Mouse (Mus musculus): ENCODE measurements around the gene Rhbdd1. TPM values are rescaled to one million over a fixed set of nuclear protein-coding genes. Genes with fewer than 3 reads are reported as not detected.

Gene Rhbdd1
- polyA plus RNA-seq, 1 experiment from 2014 or later = 12.5 TPM

DNA sequence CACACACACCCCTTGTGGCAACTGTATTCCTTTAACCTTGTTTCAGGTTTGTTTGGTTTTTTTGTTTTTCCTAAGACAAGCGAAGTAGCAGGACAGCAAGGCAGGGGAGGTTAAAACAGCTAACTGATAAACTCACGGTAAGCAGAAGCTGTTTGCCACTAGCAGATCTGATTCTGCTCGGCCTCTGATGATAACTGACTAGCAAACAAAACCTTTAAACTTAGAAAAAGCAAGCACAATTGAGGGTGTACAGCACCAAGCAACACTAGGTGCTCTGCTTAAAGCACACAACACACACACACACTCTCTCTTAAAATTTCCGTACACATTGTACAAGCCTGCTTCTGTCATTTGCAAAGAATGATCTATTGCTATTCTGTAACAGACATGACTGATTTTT lies 31.8 kb upstream of the Rhbdd1 start:
- Histone ChIP-seq H3K36me3 (ENCODE audit: control insufficient read depth, insufficient read depth, low read length) (peaks cover 3% of the 10 kb centered on the region), H3K9ac (ENCODE audit: low read length) (peak overlapping the region; percentile 67), H3K4me2 (ENCODE audit: low read depth, low read length) (peak overlapping the region; percentile 62), H3K4me1 (replicated peaks; ENCODE audit: control insufficient read depth, insufficient read depth, low read length) (peaks cover 34% of the 10 kb centered on the region), H3K9me3 (ENCODE audit: control insufficient read depth, low read length) (no peaks in the 10 kb centered on the region), H3K4me3 (ENCODE audit: low read length) (peak overlapping the region; percentile 51), H3K27me3 (ENCODE audit: control insufficient read depth, insufficient read depth, low read depth, low read length) (peaks cover 3% of the 10 kb centered on the region), H3K27ac (ENCODE audit: low read length) (peak overlapping the region; percentile 94)
- ATAC-seq (ENCODE audit: low read depth) = no peak
- 4% methylated on average over 4 of the region's 4 CpGs for WGBS

DNA sequence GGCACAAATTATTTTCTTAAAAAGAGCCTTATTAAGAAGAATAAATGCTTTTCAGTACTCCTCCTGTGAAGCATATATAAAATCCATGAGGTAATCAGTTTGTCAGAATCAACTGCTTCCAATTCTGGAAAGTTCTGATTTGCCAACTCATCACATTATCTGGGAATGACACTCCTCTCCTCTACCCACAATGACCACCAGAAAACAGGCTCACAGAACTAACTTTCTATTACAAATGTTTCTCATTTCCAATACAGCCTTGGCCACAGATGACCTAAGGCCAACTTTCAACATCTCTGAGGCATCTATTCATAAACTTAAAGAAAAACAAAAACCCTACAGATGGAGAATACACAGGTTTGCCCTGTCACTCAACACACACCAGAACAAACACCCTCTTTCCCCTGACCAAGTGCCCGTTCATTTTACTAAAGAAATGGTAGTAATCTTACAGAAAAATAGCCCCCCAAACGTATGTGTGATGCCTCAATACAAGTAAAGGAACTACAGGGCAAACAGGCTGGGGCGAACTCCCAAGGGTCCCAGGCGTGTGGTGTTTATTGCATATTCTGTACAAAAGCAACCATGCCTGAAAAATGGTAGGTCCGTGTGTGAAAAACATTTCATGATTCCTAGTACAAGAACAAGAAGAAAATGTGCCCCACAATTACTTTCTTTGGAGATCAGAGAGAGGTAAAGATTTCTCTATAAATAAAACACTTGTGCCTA lies 30.6 kb upstream of the Rhbdd1 start:
- Histone ChIP-seq H3K27me3 (ENCODE audit: control insufficient read depth, insufficient read depth, low read depth, low read length) (peaks cover 3% of the 10 kb centered on the region), H3K4me2 (ENCODE audit: low read depth, low read length) (peak overlapping the region; percentile 90), H3K9me3 (ENCODE audit: control insufficient read depth, low read length) (no peaks in the 10 kb centered on the region), H3K36me3 (ENCODE audit: control insufficient read depth, insufficient read depth, low read length) (peaks cover 3% of the 10 kb centered on the region), H3K4me1 (replicated peaks; ENCODE audit: control insufficient read depth, insufficient read depth, low read length) (peaks cover 30% of the 10 kb centered on the region), H3K9ac (ENCODE audit: low read length) (peak overlapping the region; percentile 75), H3K27ac (ENCODE audit: low read length) (peak overlapping the region; percentile 77), H3K4me3 (ENCODE audit: low read length) (peak overlapping the region; percentile 79)
- no peak for ATAC-seq (ENCODE audit: low read depth)
- 9% methylated on average over 5 of the region's 5 CpGs for WGBS

DNA sequence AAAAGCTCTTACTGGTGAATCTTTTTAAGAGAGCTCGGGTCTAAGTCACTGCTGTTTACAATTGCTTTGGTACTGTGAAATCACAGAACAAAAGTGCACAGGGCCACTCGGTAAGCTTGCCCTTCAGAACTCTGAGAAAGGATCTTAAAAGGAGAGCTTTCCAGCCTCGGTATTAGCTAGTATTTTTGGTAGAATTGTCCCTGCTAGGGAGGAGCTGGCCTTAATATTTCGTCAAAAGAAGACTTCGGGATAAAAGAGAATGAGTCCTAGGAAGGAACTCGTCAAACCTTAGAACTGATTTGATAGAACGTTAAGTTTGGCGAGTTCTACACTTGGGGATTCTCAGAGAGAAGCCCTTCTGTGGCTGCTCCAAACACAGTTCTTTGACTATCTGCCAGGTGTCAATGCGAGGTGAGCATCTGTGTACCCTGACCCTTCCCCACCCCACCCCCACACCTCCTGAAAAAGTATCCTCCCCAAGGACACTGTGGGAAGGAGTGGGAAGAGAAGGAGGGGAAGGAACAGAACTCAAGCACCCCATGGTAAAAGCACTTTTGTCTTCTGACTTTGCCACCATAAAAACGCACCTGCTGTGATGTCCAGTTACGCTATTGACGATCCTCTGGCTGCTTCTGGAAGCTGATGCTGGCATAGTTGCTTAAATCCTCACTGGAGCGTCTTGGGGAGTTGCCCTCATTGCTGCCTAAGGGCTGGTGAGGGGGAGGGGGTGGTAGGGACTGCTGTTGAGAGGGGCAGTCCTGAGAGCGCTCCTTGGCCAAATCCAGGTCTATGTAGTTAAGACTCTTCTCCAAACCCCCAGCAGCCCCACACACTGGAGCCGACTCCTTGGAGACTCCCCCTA lies 29.8 kb upstream of the Rhbdd1 start:
- Histone ChIP-seq H3K9me3 (ENCODE audit: control insufficient read depth, low read length) (no peaks in the 10 kb centered on the region), H3K27me3 (ENCODE audit: control insufficient read depth, insufficient read depth, low read depth, low read length) (peaks cover 3% of the 10 kb centered on the region), H3K36me3 (ENCODE audit: control insufficient read depth, insufficient read depth, low read length) (peaks cover 3% of the 10 kb centered on the region), H3K4me2 (ENCODE audit: low read depth, low read length) (peak overlapping the region; percentile 90), H3K4me3 (ENCODE audit: low read length) (peak overlapping the region; percentile 79), H3K4me1 (replicated peaks; ENCODE audit: control insufficient read depth, insufficient read depth, low read length) (peaks cover 29% of the 10 kb centered on the region), H3K27ac (ENCODE audit: low read length) (peak overlapping the region; percentile 77), H3K9ac (ENCODE audit: low read length) (peak overlapping the region; percentile 75)
- no peak for ATAC-seq (ENCODE audit: low read depth)
- WGBS = 9% methylated on average over 15 of the region's 15 CpGs

DNA sequence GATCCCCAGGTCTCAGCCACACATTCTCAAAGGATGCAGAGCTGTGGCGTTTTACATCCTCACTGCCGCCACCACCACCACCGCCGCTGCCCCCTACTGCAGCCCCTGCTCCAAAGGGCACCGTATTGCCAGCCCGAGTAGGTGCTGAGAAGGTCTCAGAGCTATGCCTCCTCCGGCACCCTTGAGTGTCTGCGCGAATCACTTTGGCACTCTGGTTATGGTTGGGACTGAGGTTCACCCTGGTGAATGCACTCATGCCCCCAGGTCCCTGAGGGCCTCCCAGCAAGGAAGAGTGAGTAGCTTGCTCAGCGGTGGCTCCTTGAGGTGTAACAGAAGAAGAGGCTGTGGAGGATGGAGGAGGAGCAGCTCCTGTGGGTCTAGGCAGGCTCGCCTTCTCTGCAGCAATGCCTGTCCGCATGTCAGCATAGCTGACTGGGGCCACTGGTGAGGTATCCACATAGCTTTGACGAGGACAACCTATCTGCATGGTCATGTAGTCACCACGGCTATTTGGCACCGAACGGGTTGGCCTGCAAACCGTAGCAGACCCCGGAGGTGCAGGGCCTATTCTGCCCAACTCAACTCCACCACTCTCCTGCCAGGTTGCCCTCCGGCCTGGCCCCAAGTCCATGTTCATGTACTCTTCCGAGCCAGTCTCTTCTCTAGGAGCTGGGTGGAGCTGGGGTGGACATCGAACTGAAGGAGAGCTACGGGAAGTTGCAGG lies 29.0 kb upstream of the Rhbdd1 start:
- Histone ChIP-seq H3K9ac (ENCODE audit: low read length) (peak overlapping the region; percentile 75), H3K27ac (ENCODE audit: low read length) (peak overlapping the region; percentile 77), H3K4me1 (replicated peaks; ENCODE audit: control insufficient read depth, insufficient read depth, low read length) (peaks cover 28% of the 10 kb centered on the region), H3K9me3 (ENCODE audit: control insufficient read depth, low read length) (no peaks in the 10 kb centered on the region), H3K36me3 (ENCODE audit: control insufficient read depth, insufficient read depth, low read length) (peaks cover 3% of the 10 kb centered on the region), H3K4me3 (ENCODE audit: low read length) (peak overlapping the region; percentile 79), H3K4me2 (ENCODE audit: low read depth, low read length) (peak overlapping the region; percentile 90), H3K27me3 (ENCODE audit: control insufficient read depth, insufficient read depth, low read depth, low read length) (peaks cover 3% of the 10 kb centered on the region)
- ATAC-seq (ENCODE audit: low read depth) = no peak
- WGBS = 22% methylated on average over 22 of the region's 22 CpGs

DNA sequence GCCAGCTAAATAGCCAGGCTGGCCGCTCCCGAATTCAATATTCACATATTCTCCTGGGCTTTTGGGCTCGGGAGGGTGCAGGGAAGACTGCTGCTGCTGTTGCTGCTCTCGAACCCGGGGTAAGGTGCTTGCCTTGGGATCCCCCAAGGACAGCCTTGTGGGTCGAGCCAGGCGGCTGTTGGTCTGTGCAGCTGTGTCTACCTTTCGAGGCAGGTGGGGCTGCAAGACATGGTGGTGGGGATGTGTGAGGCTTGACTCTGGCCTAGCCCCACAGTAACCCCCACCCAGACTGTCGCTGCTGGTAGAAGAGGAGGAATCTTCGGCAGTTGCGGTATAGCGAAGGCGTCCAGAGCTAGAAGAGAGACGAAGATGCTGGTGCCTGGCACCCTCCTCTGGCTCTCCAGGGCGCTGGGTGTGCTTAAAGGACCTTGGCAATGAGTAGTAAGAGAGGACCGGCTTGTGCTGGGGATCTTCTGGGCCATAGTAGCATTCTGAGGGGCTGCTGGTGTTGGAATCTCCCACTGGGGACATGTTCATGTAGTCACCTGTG lies 28.4 kb upstream of the Rhbdd1 start:
- H3K9me3 ChIP-seq (ENCODE audit: control insufficient read depth, low read length) = no peaks in the 10 kb centered on the region
- peaks cover 28% of the 10 kb centered on the region for H3K4me1 ChIP-seq (replicated peaks; ENCODE audit: control insufficient read depth, insufficient read depth, low read length)
- peak overlapping the region; percentile 90 for H3K4me2 ChIP-seq (ENCODE audit: low read depth, low read length)
- peak overlapping the region; percentile 79 for H3K4me3 ChIP-seq (ENCODE audit: low read length)
- no peak for ATAC-seq (ENCODE audit: low read depth)
- WGBS = 49% methylated on average over 16 of the region's 16 CpGs
- H3K36me3 ChIP-seq (ENCODE audit: control insufficient read depth, insufficient read depth, low read length) = no peaks in the 10 kb centered on the region
- H3K27me3 ChIP-seq (ENCODE audit: control insufficient read depth, insufficient read depth, low read depth, low read length) = peaks cover 3% of the 10 kb centered on the region
- peak overlapping the region; percentile 77 for H3K27ac ChIP-seq (ENCODE audit: low read length)
- peak overlapping the region; percentile 75 for H3K9ac ChIP-seq (ENCODE audit: low read length)

DNA sequence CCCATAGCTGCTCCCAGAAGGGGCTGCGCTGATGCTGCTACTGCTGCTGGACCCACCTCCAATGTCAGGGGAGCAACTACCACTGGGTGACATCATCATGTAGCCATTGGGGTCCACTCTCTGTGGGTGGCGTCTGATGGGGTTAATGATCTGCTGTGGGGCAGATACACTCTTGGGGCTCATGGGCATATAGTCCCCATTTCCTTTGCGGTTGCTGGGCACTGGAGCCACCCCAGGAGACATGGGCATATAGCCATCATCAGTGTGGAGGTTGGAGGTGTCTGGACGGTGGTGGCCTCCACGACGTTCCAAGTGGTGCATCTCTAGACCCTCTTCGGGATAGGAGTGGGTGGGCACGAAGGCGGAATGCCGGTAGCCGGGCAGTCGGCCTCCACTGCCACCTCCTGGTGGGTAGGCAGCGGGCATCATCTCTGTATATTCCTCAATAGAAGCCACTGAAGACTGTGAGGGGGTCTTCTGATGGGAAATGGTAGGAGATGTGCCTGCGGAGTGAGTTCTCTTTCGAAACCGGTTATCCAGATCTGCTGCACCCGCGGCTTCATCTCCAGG lies 27.7 kb upstream of the Rhbdd1 start:
- 55% methylated on average over 18 of the region's 18 CpGs for WGBS
- peak overlapping the region; percentile 84 for H3K9ac ChIP-seq (ENCODE audit: low read length)
- no peak for ATAC-seq (ENCODE audit: low read depth)

DNA sequence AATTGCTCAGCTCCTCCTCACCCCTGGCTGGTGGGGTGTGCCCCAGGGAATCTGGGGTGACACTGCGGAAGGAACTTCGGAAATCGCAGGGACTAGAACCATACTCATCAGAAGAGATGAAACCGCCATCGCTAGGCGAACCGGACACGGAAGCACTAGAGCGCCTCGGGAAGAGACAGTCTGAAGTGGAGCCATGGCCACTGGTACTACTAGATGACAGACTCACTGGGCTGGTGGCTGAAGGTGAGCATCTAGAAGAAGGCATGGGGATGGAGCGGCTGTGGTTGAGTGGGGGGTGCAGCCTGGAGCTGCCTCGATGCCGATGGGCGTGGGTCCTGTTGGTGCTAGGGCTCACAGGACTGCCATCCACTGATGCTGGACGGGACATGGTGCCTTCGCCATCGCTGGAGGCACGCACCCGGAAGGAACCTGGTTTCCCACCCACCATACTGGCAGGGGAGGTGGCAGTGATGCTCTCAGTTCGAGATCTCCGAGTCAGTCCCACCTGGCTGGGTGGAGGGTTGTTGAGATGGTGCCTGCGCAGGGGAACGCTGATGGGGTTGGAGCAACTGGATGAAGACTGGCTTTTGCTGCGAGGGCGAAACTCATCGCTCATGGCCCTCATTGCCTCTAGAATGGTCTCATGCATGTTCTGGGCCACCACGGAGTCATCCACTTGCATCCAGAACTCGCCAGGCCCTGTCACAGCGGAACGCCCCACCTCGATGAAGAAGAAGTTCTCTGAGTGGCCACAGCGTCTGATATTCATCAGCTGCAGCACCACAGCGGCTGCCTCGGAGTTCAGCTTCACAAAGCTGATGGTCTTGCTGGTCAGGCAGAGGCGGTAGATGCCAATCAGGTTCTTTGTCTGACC lies 26.9 kb upstream of the Rhbdd1 start:
- ATAC-seq (ENCODE audit: low read depth) = no peak
- H3K4me1 ChIP-seq (replicated peaks; ENCODE audit: control insufficient read depth, insufficient read depth, low read length) = peaks cover 33% of the 10 kb centered on the region
- H3K4me2 ChIP-seq (ENCODE audit: low read depth, low read length) = peak overlapping the region; percentile 90
- peak overlapping the region; percentile 99 for H3K27ac ChIP-seq (ENCODE audit: low read length)
- H3K9ac ChIP-seq (ENCODE audit: low read length) = peak overlapping the region; percentile 84
- peaks cover 3% of the 10 kb centered on the region for H3K27me3 ChIP-seq (ENCODE audit: control insufficient read depth, insufficient read depth, low read depth, low read length)
- H3K4me3 ChIP-seq (ENCODE audit: low read length) = peak overlapping the region; percentile 79
- WGBS = 38% methylated on average over 35 of the region's 35 CpGs
- H3K9me3 ChIP-seq (ENCODE audit: control insufficient read depth, low read length) = no peaks in the 10 kb centered on the region
- no peaks in the 10 kb centered on the region for H3K36me3 ChIP-seq (ENCODE audit: control insufficient read depth, insufficient read depth, low read length)

More for the DNA sequence above, 27.7 kb upstream of the Rhbdd1 start:
- Histone ChIP-seq H3K27me3 (ENCODE audit: control insufficient read depth, insufficient read depth, low read depth, low read length) (peaks cover 3% of the 10 kb centered on the region), H3K4me2 (ENCODE audit: low read depth, low read length) (peak overlapping the region; percentile 90), H3K9me3 (ENCODE audit: control insufficient read depth, low read length) (no peaks in the 10 kb centered on the region), H3K36me3 (ENCODE audit: control insufficient read depth, insufficient read depth, low read length) (no peaks in the 10 kb centered on the region), H3K4me1 (replicated peaks; ENCODE audit: control insufficient read depth, insufficient read depth, low read length) (peaks cover 31% of the 10 kb centered on the region), H3K27ac (ENCODE audit: low read length) (peak overlapping the region; percentile 77; the same call in 1 of the 2 replicates), H3K4me3 (ENCODE audit: low read length) (peak overlapping the region; percentile 79)
